In the genomic region with DNA sequence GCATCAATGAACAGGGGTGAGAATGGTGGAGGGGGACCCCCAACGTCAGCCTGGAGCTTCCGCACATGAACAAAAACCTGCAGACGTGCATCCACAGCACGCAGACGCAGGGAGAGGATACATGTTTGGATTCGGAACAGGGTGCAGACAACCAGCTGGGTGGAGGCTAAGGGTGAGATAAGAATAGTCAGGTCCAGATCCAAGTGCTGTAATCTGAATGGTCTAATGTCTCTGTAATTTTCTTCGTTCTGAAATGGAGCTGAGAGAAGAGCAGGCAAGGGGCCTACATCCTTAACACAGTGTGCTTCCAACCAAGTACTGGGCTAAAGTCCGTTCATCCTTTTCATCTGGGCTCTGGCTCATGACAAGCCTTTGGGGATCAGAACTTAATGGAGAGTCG, we compare ENCODE assay signal across 29 mouse cellular contexts. TPM values are rescaled to one million over a fixed set of nuclear protein-coding genes. Genes with fewer than 3 reads are reported as not detected.
DNase-seq lines count a peak whose midpoint lies in the region; TF ChIP-seq lines count a peak whose summit lies in the region.
"Had no signal": no experiment of that assay in that cellular context is flagged by ENCODE, and none has a peak within 500 bp of the region (broad histone marks: within the 10 kb centered on the region; RNA-seq: fewer than 3 reads in every experiment).

No protein-coding gene starts in this region.

- 83% methylated on average over 9 of the region's 9 CpGs for WGBS in heart, embryonic 10.5 days
- 96% methylated on average over 9 of the region's 9 CpGs for WGBS in thymus, adult 2 months

- H3K9me3 ChIP-seq in heart, embryonic 10.5 days, result no peaks in the 10 kb centered on the region
- H3K9me3 ChIP-seq: G1E; hindbrain, embryonic 13.5 days; liver, embryonic 15.5 days; midbrain, embryonic 12.5 days; neural tube, embryonic 13.5 days; stomach, embryonic 15.5 days had no signal

- H3K27me3 ChIP-seq in heart, embryonic 10.5 days (ENCODE audit: insufficient read depth, poor library complexity, severe bottlenecking), result no peaks in the 10 kb centered on the region
- no peaks in the 10 kb centered on the region for H3K27me3 ChIP-seq in thymus, adult 2 months (ENCODE audit: control insufficient read depth, insufficient read depth, low read length)
- H3K27me3 ChIP-seq: hindbrain, embryonic 13.5 days; liver, embryonic 15.5 days; midbrain, embryonic 12.5 days; neural tube, embryonic 13.5 days; stomach, embryonic 15.5 days had no signal

- no peak for TF ChIP-seq POLR2A in thymus, adult 2 months (IDR thresholded peaks at IDR 0.05; ENCODE audit: control insufficient read depth, extremely low read depth, insufficient read depth, low read length, poor library complexity)

- H3K36me3 ChIP-seq in heart, embryonic 10.5 days, result no peaks in the 10 kb centered on the region
- H3K36me3 ChIP-seq in thymus, adult 2 months (ENCODE audit: control insufficient read depth, insufficient read depth, low read length), result no peaks in the 10 kb centered on the region
- H3K36me3 ChIP-seq: G1E; hindbrain, embryonic 13.5 days; liver, embryonic 15.5 days; midbrain, embryonic 12.5 days; neural tube, embryonic 13.5 days; stomach, embryonic 15.5 days had no signal

- H3K4me3 ChIP-seq in heart, embryonic 10.5 days, result no peak overlapping the region
- H3K4me3 ChIP-seq in thymus, adult 2 months (ENCODE audit: control insufficient read depth, insufficient read depth, low read length), result no peak overlapping the region
- H3K4me3 ChIP-seq: erythroblast, embryonic 14.5 days; hindbrain, embryonic 13.5 days; liver, embryonic 15.5 days; midbrain, embryonic 12.5 days; neural tube, embryonic 13.5 days; stomach, embryonic 15.5 days had no signal

- H3K27ac ChIP-seq in heart, embryonic 10.5 days, result peak overlapping the region; percentile 59; the same call in 1 of the 2 replicates
- H3K27ac ChIP-seq in thymus, adult 2 months (ENCODE audit: control insufficient read depth, insufficient read depth, low read length), result no peak overlapping the region
- H3K27ac ChIP-seq: hindbrain, embryonic 13.5 days; liver, embryonic 15.5 days; midbrain, embryonic 12.5 days; neural tube, embryonic 13.5 days; stomach, embryonic 15.5 days had no signal

- peaks cover 23% of the 10 kb centered on the region for H3K4me1 ChIP-seq in heart, embryonic 10.5 days
- H3K4me1 ChIP-seq in thymus, adult 2 months (replicated peaks; ENCODE audit: control insufficient read depth, insufficient read depth, low read length), result peaks cover 13% of the 10 kb centered on the region

- TF ChIP-seq CTCF in thymus, adult 2 months (IDR thresholded peaks at IDR 0.05; ENCODE audit: borderline replicate concordance, control insufficient read depth, extremely low read depth, insufficient read depth, low read length, poor library complexity), result no peak

- DNase-seq in adrenal gland, postnatal 14 days, result peak; percentile 3
- DNase-seq in adrenal gland, postnatal 36 days, result no peak
- DNase-seq in heart, embryonic 10.5 days (ENCODE audit: low spot score), result no peak
- DNase-seq in heart, adult 8-10 months (ENCODE audit: low spot score), result no peak
- peak; percentile 9 to 36 for DNase-seq in spleen, postnatal 4 days (ENCODE audit: low spot score in 2 of 2)
- DNase-seq in spleen, postnatal 14 days (ENCODE audit: low spot score in 2 of 2), result no peak
- no peak for DNase-seq in thymus, adult 2 months
- DNase-seq: cerebellum, adult 2 months had no signal

RNA-seq across cellular contexts. Expression of a gene that starts 6.9 kb away (rescaled TPM):
- total RNA-seq in adrenal gland, postnatal 14 days (2021), result 1.4 and 2.1 TPM in 2 replicates
- total RNA-seq in adrenal gland, postnatal 36 days (2021), result under 1 TPM; 0.66 to 0.86 TPM
- 0.31 TPM in 1 of 2 replicates, not detected in the other for polyA plus RNA-seq in heart, embryonic 10.5 days (2016; fragmentation: Nextera tagmentation; extraction: Ambion mirVana)
- total RNA-seq in heart, adult 8-10 months (2022), result 1 to 10 TPM in 3 of 4 experiments, under 1 TPM in 1; 0.87 to 2.2 (median 1.3) TPM
- polyA plus RNA-seq in thymus, adult 2 months (2012; rRNA removed), result 0.99 and 1.0 TPM in 2 replicates
- polyA plus RNA-seq: erythroblast, embryonic 14.5 days; G1E had no signal

RNA-seq across cellular contexts. Expression of a gene that starts 24.8 kb away (rescaled TPM):
- 1.6 and 10.7 TPM in 2 replicates for total RNA-seq in adrenal gland, postnatal 14 days (2021)
- total RNA-seq in adrenal gland, postnatal 36 days (2021), result under 1 TPM; 0.26 to 0.30 TPM
- polyA plus RNA-seq in heart, embryonic 10.5 days (2016; fragmentation: Nextera tagmentation; extraction: Ambion mirVana), result not detected in 2 replicates
- total RNA-seq in heart, adult 8-10 months (2022), result not detected
- 0.74 and 1.6 TPM in 2 replicates for polyA plus RNA-seq in thymus, adult 2 months (2012; rRNA removed)
- total RNA-seq: G1E; gastrocnemius, adult 8-10 months; layer of hippocampus, adult 18-20 months; layer of hippocampus, postnatal 10 days; left cerebral cortex, adult 18-20 months; left cerebral cortex, postnatal 14 days; midbrain, postnatal 0 days had no signal
- polyA plus RNA-seq: brain, embryonic 14.5 days; cerebellum, adult 2 months; cortical plate, adult 2 months; erythroblast, embryonic 14.5 days; forebrain, embryonic 11.5 days; forebrain, embryonic 16.5 days; G1E; heart, postnatal 0 days; hindbrain, embryonic 13.5 days; kidney, embryonic 14.5 days; limb, embryonic 11.5 days; lung, embryonic 16.5 days; midbrain, embryonic 12.5 days; midbrain, postnatal 0 days; neural tube, embryonic 13.5 days had no signal

RNA-seq across cellular contexts. Expression of a gene that starts 33.1 kb away (rescaled TPM):
- 112 and 114 TPM in 2 replicates for total RNA-seq in adrenal gland, postnatal 14 days (2021)
- 100 to 1,000 TPM in 1 of 2 experiments, 10 to 100 TPM in 1; 80.9 to 105 TPM for total RNA-seq in adrenal gland, postnatal 36 days (2021)
- 254 and 270 TPM in 2 replicates for polyA plus RNA-seq in heart, embryonic 10.5 days (2016; fragmentation: Nextera tagmentation; extraction: Ambion mirVana)
- total RNA-seq in heart, adult 8-10 months (2022), result 100 to 1,000 TPM; 186 to 221 (median 198) TPM
- 9.1 and 17.6 TPM in 2 replicates for polyA plus RNA-seq in thymus, adult 2 months (2012; rRNA removed)

RNA-seq across cellular contexts. Expression of a gene that starts 52.0 kb away (rescaled TPM):
- total RNA-seq in adrenal gland, postnatal 14 days (2021), result 0.86 and 1.1 TPM in 2 replicates
- 1 to 10 TPM; 1.0 to 1.1 TPM for total RNA-seq in adrenal gland, postnatal 36 days (2021)
- polyA plus RNA-seq in heart, embryonic 10.5 days (2016; fragmentation: Nextera tagmentation; extraction: Ambion mirVana), result 0.21 and 0.28 TPM in 2 replicates
- under 1 TPM in 2 of 4 experiments, not detected in 2; 0.12 to 0.27 TPM for total RNA-seq in heart, adult 8-10 months (2022)
- 0.18 and 0.34 TPM in 2 replicates for polyA plus RNA-seq in thymus, adult 2 months (2012; rRNA removed)
- polyA plus RNA-seq: erythroblast, embryonic 14.5 days; liver, embryonic 15.5 days had no signal

RNA-seq across cellular contexts. Expression of a gene that starts 59.5 kb away (rescaled TPM):
- 2.1 and 2.5 TPM in 2 replicates for total RNA-seq in adrenal gland, postnatal 14 days (2021)
- total RNA-seq in adrenal gland, postnatal 36 days (2021), result 1 to 10 TPM; 1.4 to 1.5 TPM
- 0.42 and 0.72 TPM in 2 replicates for polyA plus RNA-seq in heart, embryonic 10.5 days (2016; fragmentation: Nextera tagmentation; extraction: Ambion mirVana)
- under 1 TPM; 0.31 to 0.79 (median 0.59) TPM for total RNA-seq in heart, adult 8-10 months (2022)
- polyA plus RNA-seq in thymus, adult 2 months (2012; rRNA removed), result 0.64 and 0.69 TPM in 2 replicates
- total RNA-seq: G1E had no signal
- polyA plus RNA-seq: erythroblast, embryonic 14.5 days; G1E had no signal

Comparison
In these comparisons a context has a peak if more than half of its experiments do, and no peak if none do; other contexts are left out.
1. DNase-seq: peak in adrenal gland, postnatal 14 days (single experiment) and spleen, postnatal 4 days (2 of 2); none in adrenal gland, postnatal 36 days (0 of 2), heart, embryonic 10.5 days (single experiment), heart, adult 8-10 months (single experiment), spleen, postnatal 14 days (0 of 2) and thymus, adult 2 months (single experiment).